Mouse (Mus musculus) ovary, adult 18-20 months (tissue): Measurements from ENCODE around the gene Samd9l.
A peak's percentile ranks its signal among the peaks of the same experiment; 100 is the strongest.
"Not testable (repeated sequence)": the region's sequence is repeated elsewhere in the genome, so short reads cannot be mapped to it uniquely, and the experiment has no call there.

Experiments
- DNase-seq: peaks from one replicate; pipeline ENCODE4 v3.0.0; 2022; ENCODE audit warnings: low spot score, mixed read lengths

Gene Samd9l

DNA sequence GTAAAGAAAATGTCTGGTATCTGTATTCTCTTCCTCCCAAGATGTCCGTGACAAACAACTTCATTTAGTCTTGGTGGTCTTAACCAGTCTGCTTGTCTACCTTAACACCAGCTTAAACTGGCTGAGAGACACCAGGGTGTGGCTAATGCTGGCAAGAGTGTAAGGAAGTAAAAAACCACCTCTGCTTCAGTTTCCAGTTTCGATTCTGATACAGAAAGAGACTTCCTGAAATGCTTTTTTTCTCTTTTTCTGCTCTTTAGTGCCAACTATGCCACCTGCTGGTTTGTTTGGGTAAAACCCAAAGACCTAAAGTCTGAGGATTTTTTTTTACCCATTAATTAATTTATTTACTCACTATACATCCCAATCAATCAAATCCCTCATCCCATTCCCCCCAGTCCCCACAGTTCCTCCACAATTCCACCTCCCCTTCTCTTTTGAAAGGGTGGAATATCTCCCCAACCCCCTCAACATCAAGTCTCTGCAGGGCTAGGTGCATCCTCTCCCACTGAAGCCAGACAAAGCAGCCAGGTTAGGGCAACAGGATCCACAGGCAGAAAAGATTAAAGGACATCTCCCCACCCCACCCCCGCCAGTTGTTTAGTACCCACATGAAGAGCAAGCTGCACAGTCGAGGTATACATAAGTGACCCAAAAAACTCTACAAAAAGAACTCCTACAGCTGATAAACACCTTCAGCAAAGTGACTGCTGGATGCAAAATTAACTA is at the start of gene Samd9l:
Gene Samd9l, minus strand, starts transcription at position 233 of the 729 bp plus-strand sequence.
- peak; percentile 53 for DNase-seq

DNA sequence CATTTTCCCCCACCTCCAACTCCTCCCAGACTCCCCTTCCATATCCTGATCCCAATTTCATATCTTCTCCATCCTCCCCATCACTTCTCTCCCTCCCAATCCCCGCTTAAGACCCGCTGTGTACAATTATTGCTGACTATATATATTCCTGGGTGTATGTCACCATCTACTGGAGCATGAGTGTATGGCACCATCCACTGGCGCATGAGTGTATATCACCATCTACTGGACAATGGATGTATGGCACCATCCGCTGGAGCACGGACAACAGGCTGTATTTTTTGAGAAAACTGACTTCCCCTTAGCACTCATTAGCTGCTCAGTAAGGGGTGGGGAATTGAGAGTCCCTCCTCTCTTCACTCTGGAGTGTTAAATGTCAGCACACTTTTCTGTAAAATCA is 48.0 kb upstream of the Samd9l start:
- peak; percentile 12 for DNase-seq

DNA sequence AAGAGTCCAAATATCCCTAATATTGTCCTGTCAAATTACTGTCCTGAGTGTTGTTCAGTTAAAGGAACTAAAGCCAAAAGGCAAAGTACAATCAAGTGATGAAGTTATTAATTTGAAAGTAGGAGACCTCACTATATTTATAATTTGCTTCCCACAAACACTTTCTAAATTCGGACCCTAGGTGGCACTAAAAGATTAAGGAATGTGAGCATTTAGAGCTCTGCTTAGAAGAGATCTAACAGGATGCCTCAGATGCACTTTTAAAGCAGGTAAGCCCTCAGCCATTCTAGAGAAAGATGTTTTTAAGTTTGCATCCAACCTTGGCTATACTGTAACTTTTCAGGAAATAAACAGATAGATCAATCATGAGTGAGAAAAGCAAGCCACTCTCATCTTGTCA is 44.5 kb upstream of the Samd9l start:
- no peak for DNase-seq

DNA sequence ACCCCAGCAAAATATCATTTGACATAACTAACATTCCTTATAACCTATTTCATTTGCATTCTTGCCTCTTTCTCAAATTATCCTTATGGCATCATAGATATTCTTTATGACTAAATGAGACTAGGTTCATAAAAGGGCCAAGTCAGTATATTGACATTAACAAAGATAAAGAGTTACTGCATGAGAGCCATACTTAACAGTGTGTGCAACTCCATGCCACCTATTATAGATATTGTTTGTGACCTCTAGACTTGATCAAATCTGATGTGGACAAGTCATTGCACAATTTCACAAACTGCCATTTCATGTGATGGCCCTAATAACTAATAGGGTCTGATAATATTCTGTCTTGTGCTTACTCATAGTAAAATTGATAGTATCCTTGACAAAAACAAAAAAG is 36.7 kb upstream of the Samd9l start:
- no peak for DNase-seq

DNA sequence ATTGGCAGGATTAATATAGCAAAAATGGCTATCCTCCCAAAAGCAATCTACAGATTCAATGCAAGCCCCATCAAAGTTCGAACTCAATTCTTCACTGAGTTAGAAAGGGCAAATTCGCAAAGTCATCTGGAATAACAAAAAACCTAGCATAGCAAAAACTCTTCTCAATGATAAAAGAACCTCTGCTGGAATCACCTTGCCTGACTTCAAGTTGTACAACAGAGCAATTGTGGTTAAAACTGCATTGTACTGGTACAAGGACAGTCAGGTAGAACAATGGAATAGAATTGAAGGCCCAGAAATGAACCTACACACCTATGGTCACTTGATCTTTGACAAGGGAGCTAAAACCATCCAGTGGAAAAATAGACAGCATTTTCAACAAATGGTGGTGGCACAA is 31.6 kb upstream of the Samd9l start:
- not testable (repeated sequence) for DNase-seq

DNA sequence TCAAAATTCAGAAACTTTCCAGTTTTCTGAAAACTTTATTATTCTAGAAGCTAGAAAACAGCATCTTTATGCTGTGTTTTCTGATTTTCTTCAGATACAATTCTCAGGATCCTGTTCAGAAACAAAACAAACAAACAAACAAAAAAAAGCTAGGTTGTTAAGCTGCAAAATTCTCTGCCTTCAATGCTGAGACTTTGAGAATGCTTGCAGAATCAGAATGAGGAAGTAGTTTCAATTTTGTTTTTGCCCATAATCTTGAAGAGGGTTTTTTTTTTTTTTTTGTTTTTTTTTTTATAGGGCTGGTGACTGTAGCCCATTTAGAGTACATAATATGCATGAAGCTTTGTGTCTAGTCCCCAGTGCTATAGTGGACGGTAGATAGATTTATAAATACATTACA is 27.7 kb upstream of the Samd9l start:
- DNase-seq, result no peak

DNA sequence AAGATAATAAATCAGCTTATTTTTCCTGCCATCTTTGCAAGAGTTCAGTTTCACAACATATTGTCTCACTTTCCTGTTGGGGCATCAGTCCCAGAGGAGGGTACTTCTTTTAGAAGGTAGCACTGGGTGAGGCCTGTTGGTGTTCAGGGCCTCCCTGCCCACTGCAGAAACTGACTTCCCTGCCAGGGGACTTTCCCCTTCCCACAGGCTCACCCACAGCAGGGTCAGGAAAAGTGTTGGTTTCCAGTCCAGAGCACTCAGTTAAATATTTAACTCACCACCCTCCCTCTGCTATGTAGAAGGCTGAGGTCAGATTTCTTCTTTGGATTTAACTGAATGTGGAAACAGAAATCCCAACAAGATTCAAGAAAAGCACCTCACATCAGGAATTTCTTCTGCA is 26.0 kb upstream of the Samd9l start:
- not testable (repeated sequence) for DNase-seq

DNA sequence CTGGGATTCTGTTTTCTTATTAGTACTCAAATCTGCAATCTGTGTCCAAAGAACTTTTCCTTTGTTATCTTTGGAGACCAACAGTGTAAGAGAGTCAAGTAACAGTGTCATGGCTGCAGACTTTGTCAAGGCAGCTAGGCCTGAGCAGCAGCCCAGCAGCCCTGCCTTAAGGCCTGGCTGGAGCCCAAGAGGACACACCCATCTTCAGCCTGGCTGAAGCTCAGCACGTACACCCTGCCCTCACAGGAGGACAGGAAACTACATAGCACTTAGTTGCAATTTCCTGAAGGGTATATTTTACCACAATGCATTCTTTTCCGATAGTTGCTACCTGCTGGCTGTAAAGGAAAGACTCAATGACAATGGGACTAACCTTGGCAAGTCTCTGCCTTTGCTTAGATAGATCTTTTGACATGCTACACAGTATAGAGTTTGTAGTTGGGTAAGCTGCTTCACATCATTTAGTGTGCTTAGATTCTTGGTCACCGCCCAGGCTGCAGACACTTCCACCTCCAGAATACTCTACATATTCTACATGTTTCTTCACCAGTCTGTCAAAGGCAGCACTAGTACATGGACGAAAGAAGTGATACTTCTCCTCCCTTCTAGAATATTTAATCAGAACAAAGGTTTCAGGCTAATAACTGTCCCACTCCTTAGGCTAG is 25.4 kb upstream of the Samd9l start:
- DNase-seq, result peak; percentile 6

DNA sequence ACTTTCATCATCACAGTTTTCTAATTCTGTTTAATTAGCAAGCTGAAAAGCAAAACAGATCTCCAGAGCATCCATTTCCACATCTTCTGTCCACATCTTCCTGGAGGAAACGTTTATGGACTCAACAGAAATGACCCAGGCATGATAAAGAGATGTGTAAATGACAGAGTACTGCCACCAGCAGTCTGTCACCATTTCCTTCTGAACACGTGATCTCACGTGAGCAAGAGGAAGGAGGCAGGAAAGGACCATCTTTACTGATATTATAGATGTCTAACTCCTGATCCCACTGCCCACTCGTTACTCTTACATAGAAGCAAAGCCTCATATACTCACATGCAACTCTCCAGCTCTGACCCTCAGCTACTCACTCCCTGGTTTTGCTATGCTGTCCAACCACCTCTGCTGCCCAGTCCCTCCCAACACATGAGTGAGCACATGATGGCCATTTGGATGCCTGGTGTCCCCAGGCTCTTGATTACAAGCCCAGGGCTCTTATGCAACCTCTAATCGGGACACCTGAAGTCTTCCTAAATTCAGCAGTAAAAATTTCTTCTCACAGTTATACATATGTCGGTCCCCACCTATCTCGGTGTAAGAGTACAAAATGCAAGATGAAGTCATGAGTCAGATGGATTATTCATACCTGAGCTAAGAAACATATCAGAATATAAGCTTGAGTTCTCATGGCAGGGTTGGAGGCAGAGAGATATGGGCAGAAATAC is 2.0 kb downstream of the Samd9l start:
- not testable (repeated sequence) for DNase-seq

DNA sequence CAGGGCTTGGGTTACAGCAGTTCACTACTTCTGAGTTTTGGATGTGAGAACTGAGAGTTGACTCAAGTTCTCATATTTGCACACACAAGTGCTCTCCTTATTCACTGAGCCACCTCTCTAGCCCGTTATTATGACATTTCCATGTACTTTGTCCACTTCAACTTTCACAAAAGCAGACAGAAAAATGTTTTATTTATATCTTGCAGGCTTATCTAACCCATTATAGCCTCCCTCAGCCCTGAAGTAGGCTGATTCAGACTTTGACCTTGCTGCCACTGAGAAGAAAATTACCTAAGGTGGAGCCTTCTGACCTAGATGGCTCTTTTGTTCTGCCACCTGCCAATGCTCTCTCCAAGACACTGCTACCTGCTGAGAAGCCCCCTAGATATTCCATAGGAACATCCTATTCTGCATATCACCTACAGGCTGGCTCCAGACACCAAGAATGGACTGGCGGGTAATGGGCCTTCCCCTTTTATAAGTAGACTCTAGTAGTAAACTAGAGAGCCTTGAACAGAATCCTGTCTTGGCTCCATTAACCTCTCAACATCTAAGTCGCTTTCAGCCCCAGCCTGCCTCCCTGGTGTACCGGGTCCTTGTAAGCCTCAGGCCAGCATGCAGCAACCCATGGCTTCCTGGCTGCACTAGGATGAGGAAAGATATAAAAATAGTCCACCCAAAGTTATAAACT is 3.3 kb downstream of the Samd9l start:
- DNase-seq, result not testable (repeated sequence)

DNA sequence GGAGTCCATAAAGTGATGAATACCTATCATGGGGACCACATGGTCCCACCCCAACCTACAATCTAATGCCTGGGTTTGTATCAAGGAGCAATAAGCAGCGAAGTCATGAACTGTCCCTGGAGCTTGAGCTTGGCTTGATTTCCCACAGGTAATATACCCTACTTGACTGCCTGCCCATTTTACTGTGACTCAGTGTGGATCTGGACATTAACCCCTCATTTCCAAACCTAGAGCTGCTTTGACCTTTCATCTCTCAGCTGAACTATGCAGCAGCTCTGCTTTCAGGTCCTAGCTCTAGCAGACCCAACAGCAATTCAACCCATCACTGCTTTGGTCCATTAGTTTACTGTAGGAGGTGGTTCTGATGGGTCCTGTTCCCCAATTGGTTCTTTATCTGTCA is 9.4 kb downstream of the Samd9l start:
- no peak for DNase-seq

DNA sequence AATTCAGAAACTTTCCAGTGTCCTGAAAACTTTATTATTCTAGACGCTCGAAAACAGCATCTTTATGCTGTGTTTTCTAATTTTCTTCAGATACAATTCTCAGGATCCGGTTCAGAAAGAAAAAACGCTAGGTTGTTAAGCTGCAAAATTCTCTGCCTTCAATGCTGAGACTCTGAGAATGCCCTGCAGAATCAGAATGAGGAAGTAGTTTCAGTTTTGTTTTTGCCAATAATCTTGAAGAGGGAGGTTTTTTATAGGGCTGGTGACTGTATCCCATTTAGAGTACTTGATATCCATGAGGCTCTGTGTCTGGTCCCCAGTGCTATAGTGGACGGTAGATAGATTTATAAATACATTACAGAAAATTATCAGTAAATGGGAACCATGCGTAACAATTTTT is 12.8 kb downstream of the Samd9l start:
- DNase-seq, result no peak

DNA sequence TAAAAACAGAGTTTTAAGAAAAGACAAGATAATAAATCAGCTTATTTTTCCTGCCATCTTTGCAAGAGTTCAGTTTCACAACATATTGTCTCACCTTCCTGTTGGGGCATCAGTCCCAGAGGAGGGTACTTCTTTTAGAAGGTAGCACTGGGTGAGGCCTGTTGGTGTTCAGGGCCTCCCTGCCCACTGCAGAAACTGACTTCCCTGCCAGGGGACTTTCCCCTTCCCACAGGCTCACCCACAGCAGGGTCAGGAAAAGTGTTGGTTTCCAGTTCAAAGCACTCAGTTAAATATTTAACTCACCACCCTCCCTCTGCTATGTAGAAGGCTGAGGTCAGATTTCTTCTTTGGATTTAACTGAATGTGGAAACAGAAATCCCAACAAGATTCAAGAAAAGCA is 14.6 kb downstream of the Samd9l start:
- not testable (repeated sequence) for DNase-seq

DNA sequence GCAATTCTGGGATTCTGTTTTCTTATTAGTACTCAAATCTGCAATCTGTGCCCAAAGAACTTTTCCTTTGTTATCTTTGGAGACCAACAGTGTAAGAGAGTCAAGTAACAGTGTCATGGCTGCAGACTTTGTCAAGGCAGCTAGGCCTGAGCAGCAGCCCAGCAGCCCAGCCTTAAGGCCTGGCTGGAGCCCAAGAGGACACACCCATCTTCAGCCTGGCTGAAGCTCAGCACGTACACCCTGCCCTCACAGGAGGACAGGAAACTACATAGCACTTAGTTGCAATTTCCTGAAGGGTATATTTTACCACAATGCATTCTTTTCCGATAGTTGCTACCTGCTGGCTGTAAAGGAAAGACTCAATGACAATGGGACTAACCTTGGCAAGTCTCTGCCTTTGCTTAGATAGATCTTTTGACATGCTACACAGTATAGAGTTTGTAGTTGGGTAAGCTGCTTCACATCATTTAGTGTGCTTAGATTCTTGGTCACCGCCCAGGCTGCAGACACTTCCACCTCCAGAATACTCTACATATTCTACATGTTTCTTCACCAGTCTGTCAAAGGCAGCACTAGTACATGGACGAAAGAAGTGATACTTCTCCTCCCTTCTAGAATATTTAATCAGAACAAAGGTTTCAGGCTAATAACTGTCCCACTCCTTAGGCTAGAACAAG is 15.1 kb downstream of the Samd9l start:
- DNase-seq, result not testable (repeated sequence)

DNA sequence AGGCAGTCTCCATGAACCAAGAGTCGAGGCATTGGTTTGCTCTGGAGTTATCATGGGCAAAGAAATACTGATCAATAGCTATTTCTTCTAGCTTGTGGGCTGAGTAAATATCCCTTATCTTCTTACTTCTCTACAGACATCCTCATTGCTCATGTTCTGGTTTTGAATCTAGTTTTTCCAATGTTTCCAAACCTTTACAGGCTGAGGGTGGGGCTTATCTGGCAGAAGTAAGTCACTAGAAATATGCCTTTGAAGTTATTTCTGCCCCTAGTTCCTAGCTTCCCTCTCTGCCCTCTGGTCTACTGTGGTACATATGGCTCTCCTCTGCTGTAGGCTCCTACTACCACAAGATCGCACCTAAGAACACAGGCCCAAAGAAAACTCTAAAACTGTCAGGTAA is 20.2 kb downstream of the Samd9l start:
- no peak for DNase-seq

DNA sequence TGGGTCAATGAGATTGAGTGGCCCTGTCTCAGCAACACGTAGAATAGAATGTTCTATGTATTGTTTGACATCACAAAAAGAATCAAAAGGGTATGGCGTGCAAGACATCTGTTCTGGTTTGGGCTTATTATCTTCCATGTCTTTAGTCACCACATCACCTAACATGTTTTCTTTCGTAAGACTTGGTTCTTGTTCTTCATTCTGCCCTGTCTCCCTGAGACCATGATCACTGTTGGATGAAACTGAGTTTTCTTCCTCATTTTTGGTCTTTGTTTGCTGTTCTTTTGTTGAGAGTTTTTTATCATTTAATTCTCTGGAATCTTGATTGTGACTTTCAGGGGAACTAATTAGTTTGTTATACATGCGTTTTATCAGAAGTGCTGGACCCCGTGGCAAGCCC is 22.7 kb downstream of the Samd9l start:
- DNase-seq, result no peak

DNA sequence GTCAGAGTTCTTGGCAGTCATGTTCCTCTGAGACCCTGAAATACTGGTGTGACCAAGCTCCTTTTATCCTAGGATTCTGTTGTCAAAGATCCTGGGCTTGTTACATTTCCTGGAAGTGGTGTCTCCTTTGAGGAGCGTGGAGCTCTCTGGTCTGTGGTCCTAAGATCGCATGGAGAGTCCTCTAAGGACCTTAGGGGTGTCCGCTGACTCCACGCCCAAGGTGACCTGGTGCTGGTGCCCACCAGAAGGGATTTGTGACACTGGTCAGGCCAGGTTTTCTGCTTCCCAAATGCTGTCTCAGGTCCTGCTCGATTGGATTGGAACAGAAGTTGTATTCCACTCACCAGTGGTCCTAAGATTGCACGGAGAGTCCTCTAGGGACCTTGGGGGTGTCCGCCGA is 29.8 kb downstream of the Samd9l start:
- no peak for DNase-seq

DNA sequence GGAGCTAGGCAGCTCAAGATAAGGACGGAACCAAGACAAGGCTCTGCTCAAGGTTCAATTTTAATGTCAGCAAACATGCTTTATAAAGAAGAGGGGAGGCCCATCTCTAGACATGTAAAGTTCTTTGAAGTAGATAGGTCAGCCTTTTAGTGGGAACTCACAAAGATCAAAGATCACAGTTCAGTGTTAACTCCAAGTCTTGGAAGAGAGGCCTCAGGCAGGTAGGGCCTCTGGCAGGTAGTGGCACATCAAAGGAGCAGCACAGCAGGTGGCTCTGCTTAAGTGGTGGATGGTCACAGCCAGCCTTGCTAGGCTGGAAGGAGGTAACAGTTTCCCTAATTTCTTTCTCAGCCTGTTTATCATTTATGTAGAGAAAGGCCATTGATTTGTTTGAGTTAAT is 33.8 kb downstream of the Samd9l start:
- DNase-seq, result not testable (repeated sequence)

DNA sequence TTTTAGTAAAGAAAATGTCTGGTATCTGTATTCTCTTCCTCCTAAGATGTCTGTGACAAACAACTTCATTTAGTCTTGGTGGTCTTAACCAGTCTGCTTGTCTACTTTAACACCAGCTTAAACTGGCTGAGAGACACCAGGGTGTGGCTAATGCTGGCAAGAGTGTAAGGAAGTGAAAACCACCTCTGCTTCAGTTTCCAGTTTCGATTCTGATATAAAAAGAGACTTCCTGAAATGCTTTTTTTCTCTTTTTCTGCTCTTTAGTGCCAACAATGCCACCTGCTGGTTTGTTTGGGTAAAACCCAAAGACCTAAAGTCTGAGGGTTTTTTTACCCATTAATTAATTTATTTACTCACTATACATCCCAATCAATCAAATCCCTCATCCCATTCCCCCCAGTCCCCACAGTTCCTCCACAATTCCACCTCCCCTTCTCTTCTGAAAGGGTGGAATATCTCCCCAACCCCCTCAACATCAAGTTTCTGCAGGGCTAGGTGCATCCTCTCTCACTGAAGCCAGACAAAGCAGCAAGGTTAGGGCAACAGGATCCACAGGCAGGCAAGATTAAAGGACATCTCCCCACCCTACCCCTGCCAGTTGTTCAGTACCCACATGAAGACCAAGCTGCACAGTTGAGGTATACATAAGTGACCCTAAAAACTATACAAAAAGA is 53.3 kb downstream of the Samd9l start:
- DNase-seq, result not testable (repeated sequence)

DNA sequence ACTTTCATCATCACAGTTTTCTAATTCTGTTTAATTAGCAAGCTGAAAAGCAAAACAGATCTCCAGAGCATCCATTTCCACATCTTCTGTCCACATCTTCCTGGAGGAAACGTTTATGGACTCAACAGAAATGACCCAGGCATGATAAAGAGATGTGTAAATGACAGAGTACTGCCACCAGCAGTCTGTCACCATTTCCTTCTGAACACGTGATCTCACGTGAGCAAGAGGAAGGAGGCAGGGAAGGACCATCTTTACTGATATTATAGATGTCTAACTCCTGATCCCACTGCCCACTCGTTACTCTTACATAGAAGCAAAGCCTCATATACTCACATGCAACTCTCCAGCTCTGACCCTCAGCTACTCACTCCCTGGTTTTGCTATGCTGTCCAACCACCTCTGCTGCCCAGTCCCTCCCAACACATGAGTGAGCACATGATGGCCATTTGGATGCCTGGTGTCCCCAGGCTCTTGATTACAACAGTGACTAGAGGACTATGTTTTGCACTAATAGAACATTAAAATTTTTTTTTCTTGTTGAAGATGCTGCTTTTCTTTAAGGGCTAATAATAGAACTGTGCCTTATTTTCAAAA is 54.2 kb downstream of the Samd9l start:
- not testable (repeated sequence) for DNase-seq
